Mouse (Mus musculus) heart, postnatal 4 days (tissue): ENCODE data around the gene Maea. TPM values are rescaled to one million over a fixed set of nuclear protein-coding genes. Genes with fewer than 3 reads are reported as not detected.
"Not testable (repeated sequence)": the region's sequence is repeated elsewhere in the genome, so short reads cannot be mapped to it uniquely, and the experiment has no call there.

Source experiments
- DNase-seq: peaks from one replicate; pipeline ENCODE4 v3.0.0; 2021
- total RNA-seq, 2 experiments: library from RNA; stranded (reverse); gene quantifications; 2 replicates each; pipeline ENCODE4 v1.2.3; 2021

The Maea gene
- 100 to 1,000 TPM; 148 to 159 TPM for total RNA-seq

DNA sequence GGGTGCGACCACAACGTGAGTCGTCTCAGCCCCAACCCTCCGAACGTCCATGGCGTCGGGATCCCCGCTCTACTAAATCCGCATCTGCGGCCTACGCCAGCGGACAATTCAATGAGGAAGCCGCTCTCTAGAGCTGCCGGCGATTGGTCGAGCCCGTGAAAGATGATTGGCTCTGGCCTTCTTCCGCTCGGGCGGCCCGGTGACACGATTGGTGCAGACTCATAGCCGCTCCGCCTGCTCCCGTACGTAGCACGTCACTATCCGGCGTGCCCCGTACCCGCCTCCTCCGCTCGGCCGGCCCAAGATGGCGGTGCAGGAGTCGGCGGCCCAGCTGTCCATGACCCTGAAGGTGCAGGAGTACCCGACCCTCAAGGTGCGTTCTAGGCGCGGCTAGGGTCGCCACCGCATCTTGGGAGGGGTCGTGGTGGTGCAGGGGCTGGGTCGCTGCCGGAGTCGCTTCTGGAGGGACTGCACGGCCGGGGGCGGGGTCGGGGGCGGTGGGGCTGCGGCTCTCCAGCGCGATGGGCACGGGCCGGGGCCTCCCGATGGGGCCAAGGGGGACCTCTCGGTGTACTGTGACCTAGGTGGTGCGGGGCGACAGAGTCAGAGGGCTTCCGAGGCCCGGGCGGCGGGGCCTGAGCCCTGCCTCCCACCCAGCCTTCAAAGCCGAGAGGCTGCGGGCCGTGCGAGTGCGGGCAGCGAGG is at the start of gene Maea:
Gene Maea (plus strand): TSS at position 237 of the 704 bp plus-strand sequence.
- DNase-seq, result peak; percentile 96

DNA sequence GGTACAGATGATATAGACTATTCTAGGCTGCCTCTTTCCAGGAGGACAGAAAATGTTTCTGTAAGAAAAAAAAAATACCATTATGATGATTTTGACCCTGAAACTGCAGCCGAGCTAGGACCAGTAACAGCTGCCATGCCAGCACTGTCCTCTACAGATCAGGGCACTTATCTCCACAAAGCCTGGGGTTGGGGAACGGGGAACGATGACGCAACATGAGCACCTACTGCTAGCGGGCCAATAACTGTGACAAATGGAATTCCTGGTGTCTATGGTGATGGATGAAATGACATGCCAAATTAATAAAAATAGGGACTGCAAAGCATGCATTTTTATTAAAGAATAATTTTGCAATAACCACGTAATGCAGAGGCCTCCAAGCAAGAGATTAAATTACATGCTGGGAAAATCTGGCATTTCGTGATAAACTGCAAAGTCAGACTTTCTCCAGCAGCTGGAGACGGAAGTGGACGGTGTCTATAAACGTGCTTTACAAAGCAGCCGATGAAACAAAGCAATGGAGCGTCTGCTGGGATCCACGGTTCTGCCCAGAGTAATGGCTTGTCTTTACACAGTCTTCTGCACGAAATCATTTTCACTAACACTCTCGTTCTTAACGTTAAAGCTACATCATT is 41.4 kb upstream of the Maea start:
- DNase-seq, result no peak

GRCm38 (mm10) chr5:33297164-33297563 is 38.1 kb upstream of the Maea start:
- no peak for DNase-seq

DNA sequence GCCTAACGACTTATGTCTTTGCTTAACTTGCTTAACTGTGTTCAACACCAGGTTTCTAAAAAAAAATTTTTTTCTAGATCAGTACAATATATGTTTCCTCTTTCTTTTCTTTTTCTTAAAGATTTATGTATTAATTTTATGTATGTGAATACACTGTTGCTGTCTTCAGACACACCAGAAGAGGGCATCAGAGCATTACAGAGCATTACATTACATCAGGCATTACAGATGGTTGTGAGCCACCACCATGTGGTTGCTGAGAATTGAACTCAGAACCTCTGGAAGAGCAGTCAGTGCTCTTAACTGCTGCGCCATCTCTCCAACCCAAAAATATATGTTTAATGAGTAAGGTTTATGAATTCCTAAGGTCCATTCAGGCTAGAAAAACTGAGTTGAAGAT is 33.5 kb upstream of the Maea start:
- DNase-seq, result no peak

DNA sequence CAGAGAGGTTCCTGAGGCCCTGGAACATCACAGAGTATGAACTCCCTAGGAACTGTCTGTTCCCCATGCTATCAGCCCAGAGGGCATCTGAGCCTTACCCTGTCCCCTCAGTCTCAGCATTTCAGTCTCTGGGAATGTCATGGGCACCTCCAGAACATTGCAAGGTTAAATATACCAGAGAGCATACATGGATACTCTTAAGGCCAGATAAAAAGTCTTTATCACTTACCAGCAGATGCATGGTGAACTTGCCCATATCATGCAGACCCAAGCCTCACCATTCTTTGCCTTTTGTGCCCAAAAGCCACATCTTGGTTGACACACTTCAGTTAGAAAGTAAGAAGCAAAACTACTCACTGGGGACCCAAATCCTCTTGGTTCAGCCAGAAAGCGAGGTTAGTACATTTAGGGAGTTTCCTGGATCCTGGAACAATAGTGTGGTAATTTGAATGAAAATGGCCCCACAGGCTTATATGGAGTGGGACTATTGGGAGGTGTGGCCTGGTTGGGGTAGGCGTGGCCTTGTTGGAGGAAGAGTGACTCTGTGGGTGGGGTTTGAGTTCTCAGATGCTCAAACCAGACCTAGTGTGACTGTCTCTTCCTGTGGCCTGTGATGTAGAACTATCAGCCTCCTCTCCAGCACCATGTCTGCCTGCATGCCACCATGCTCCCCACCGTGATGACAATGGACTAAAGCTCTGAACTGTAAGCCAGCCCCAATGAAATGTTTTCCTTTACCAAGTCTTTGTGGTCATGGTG is 24.4 kb upstream of the Maea start:
- DNase-seq, result no peak

- no peak for DNase-seq
Measured at GRCm38 (mm10) chr5:33312192-33312591, 23.1 kb upstream of the Maea start.

DNA sequence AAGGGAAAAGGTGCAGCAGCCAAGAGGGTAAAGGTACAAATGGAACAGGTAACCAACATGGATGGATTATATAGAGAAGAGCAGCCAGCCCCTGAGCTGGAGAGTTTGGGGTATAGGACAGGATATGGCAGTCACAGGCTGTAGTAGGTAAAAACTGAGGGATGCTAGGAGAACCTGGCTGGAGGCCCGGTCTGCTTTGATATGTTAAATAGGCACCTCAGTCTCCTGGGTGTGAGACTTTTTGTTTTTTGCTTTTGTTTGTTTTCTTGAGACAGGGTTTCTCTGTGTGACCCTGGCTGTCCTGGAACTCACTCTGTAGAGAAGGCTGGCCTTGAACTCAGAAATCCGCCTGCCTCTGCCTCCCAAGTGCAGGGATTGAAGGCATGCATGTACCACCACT is 10.8 kb upstream of the Maea start:
- no peak for DNase-seq

DNA sequence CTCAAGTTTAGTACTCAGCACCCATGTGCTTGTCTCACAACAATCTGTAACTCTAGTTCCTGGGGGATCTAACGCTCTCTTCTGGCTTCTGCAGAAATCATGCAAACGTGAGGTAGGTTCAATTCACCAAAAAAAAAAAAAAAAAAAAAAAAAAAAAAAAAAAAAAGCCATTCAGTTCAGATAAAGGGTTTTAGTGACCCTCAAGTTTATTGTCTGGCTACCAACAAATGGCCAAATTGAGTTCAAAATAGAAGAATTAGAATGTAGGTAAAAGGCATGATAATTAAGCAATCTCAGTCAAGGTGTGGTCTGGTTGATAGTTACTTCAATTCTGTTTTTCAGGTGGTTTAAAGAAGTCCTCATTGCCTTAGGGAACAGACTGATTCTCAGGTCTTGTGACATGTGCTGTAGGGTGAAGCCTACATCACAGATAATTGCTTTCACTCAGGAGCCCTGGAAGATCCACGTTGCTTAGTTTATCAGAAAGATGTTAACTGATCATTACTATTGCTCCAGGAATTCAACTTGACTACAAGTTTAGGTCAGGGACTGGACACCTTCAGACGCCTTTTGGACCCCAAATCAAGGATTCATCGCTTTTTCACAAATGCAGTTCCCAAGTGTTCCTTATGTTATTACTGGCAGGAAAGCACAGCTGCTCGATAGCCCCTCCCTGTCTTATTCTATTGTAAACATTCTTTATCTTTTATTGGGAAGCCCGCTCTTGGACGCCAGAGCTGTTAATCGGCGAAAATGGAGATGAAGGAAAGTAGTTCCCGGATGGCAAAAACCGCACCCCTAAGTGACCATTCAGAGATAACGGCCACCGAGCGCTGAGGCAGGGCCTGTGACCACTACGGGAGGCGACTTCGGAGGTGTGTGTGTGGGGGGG is 682 bp upstream of the Maea start:
- no peak for DNase-seq

- peak; percentile 51 for DNase-seq
Measured at GRCm38 (mm10) chr5:33335977-33336360, 660 bp downstream of the Maea start.

DNA sequence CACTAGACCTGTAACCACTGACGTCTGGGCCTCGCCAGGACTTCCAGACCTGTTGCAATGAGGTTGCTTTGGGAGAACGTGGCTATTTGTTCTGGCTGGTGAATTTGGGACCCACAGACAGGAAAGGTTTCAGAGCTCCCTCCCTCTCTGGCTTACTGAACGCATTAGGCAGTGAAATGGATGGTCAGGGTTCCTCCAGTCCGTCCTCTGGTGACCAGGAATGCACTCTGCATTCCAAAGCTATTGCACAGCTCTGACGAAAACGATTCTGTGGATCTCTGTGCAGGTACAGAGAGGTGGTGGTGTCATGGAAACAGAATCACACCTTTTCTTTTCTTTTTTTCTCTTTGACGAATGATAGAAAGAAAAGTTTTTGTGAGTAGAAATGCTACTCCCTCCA is 1.9 kb downstream of the Maea start:
- DNase-seq, result no peak

DNA sequence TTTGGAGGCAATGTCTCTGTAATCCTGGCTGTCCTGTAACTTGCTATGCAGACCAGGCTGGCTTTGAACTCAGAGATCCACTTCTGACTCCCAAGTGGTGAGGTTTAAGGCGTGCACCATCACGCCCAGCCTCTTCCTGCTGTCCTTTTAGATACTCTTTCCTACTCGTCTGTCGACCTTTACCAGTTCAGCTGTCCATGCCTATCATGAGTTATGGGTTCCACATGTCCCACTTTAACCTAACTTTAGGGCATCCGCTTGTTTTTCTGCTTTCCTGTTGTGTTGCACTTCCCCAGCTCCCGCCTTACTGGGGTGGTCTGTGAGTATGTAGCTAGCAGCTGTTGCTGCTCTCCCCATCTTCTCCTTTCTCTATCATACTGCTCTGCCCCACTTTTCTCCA is 5.9 kb downstream of the Maea start:
- no peak for DNase-seq

DNA sequence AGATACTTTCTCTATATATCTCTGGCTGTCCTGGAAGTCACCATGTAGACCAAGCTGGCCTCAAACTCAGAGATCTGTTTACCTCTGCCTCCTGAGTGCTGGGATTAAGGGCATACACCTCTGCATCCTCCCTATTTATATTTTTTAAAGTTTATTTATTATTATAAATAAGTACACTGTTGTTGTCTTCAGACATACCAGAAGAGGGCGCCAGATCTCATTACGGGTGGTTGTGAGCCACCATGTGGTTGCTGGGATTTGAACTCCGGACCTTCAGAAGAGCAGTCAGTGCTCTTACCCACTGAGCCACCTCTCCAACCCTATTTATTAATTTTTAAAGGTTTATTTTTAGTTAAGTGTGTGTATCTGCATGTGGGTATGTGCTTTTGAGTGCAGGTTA is 6.9 kb downstream of the Maea start:
- not testable (repeated sequence) for DNase-seq

DNA sequence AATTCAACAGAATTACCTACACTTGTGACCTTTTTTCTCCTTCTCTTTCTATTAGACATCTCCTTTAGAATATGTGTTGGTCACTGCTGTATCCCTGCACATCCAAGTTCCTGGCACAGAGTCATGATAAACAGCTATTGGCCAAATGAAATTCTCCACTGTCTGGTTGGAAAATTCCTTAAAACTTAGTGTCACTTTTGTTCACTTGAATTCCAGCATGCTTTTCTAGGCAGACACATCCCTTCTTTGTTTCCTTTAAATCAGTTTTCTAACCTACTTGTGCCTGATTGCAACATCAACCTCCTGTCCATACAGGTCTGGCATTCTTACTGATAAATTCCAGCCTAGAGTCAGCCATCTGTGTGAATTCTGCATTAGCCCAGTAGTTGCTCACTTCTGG is 7.5 kb downstream of the Maea start:
- DNase-seq, result no peak

GRCm38 (mm10) chr5:33343571-33343970 is 8.3 kb downstream of the Maea start:
- DNase-seq, result no peak

DNA sequence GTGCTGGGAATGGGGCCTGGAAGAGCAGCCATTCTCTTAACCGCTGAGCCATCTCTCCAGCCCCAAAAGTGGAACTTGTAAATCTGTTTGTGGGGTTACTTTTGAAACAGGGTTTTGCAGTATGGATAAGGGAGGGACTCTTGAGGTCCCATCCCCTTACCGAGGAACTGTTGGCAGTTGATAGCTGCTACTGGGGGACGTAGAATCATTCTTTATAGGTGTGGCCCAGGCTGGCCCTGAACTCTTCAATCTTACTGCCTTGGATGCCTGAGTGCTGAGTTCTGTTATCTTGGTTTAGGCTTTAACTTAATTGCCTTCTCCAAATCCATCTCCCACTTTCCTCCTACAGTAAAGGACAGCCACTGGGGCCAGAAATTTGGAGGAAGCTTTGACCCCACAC is 8.8 kb downstream of the Maea start:
- no peak for DNase-seq

DNA sequence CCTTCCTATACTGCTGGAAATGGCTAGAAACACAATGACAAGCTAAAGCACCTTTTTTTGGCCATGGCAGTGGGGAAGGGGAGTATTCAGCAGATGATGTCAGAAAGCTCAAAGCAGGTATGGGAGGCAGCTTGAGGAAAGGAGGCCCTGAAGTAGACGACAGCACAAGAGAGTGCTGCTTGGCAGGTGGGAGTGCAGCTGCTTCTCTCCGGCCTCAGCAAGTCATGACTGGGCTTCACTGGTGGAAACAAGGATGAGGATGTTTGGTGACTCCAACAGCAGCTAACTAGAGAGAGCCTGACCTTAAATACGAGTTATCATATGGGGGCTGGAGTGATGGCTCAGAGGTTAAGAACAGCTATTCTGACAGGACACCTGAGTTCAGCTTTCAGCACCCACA is 12.3 kb downstream of the Maea start:
- DNase-seq, result no peak

- no peak for DNase-seq
Measured at GRCm38 (mm10) chr5:33349205-33349604, 13.9 kb downstream of the Maea start.

- no peak for DNase-seq
Measured at GRCm38 (mm10) chr5:33349706-33350105, 14.4 kb downstream of the Maea start.

DNA sequence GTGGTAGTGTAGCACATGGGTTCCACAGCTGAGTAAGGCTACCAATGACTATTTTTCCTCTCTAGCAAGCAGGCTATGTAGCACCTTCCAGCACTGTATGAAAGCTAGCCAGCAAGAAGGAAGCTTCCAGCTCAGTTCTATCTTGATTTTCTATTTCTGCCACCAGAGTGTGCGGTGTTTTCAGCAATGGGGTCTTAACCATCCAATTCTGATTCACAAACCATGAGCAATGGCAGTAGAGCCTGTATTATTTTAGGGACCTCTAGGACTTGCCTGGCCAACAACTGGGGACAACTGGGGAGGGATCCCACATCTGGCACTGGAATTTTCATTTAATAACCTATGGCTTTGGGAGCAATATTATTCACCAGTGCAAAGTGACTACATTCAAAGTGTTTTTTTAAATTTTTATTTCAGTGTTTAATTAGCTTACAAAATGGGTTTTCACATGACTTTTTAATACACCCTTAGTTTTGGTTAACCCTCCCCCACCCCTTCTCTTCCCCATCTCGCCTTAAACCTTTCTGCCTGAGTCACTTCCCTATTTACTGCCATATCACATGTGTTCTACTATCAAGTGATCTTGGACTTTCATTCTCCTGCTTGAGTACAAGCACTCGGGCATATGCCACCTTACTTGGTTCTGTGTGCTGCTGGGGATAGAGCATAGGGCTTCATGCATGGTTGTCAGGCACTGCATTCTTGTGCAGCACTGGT is 16.4 kb downstream of the Maea start:
- no peak for DNase-seq

GRCm38 (mm10) chr5:33352273-33352645 is 16.9 kb downstream of the Maea start:
- DNase-seq, result no peak

GRCm38 (mm10) chr5:33353011-33353410 is 17.7 kb downstream of the Maea start:
- DNase-seq, result no peak

GRCm38 (mm10) chr5:33357494-33357893 is 22.2 kb downstream of the Maea start:
- no peak for DNase-seq
